Mouse (Mus musculus): ENCODE data around the gene Tnrc18.

The Tnrc18 gene

GRCm38 (mm10) chr5:142728301-142728700 is 89.2 kb downstream of the Tnrc18 start:
- in situ Hi-C loops (cut with MseI, MboI): no loop called here

GRCm38 (mm10) chr5:142726748-142727147 is 90.7 kb downstream of the Tnrc18 start:
- in situ Hi-C loops (cut with MseI, MboI): no loop called here

GRCm38 (mm10) chr5:142724265-142724664 is 93.2 kb downstream of the Tnrc18 start:
- in situ Hi-C loops (cut with MseI, MboI): no loop called here

GRCm38 (mm10) chr5:142723520-142724133 is 93.8 kb downstream of the Tnrc18 start:
- in situ Hi-C loops (cut with MseI, MboI): no loop called here

- in situ Hi-C loops (cut with MseI, MboI): loop anchor here in 1 of 2 experiments (10.0 kb wide), 1 partner anchor 165 kb away; the partner anchor contains the start of gene Radil
Observed at GRCm38 (mm10) chr5:142719897-142720296, 97.6 kb downstream of the Tnrc18 start.

- in situ Hi-C loops (cut with MseI, MboI): loop anchor here in 1 of 2 experiments (10.0 kb wide), 1 partner anchor 164 kb away; the partner anchor contains the start of gene Radil
Observed at GRCm38 (mm10) chr5:142718486-142718885, 99.0 kb downstream of the Tnrc18 start.

- in situ Hi-C loops (cut with MseI, MboI): loop anchor here in 1 of 2 experiments (10.0 kb wide), 1 partner anchor 163 kb away; the partner anchor contains the start of gene Radil
Observed at GRCm38 (mm10) chr5:142718037-142718436, 99.4 kb downstream of the Tnrc18 start.

GRCm38 (mm10) chr5:142716056-142716455 is 101.4 kb downstream of the Tnrc18 start:
- in situ Hi-C loops (cut with MseI, MboI): loop anchor here in 1 of 2 experiments (10.0 kb wide), 1 partner anchor 161 kb away; the partner anchor contains the start of gene Radil

- in situ Hi-C loops (cut with MseI, MboI): loop anchor here in 1 of 2 experiments (10.0 kb wide), 1 partner anchor 160 kb away; the partner anchor contains the start of gene Radil
Observed at GRCm38 (mm10) chr5:142715059-142715458, 102.4 kb downstream of the Tnrc18 start.

GRCm38 (mm10) chr5:142713966-142714365 is 103.5 kb downstream of the Tnrc18 start:
- in situ Hi-C loops (cut with MseI, MboI): loop anchor here in 1 of 2 experiments (10.0 kb wide), 1 partner anchor 159 kb away; the partner anchor contains the start of gene Radil

- in situ Hi-C loops (cut with MseI, MboI): loop anchor here in 1 of 2 experiments (10.0 kb wide), 1 partner anchor 158 kb away; the partner anchor contains the start of gene Radil
Observed at GRCm38 (mm10) chr5:142712373-142712772, 105.1 kb downstream of the Tnrc18 start.

GRCm38 (mm10) chr5:142709436-142709835 is 108.0 kb downstream of the Tnrc18 start:
- in situ Hi-C loops (cut with MseI, MboI): no loop called here

GRCm38 (mm10) chr5:142707709-142708108 is 109.8 kb downstream of the Tnrc18 start:
- in situ Hi-C loops (cut with MseI, MboI): no loop called here

- in situ Hi-C loops (cut with MseI, MboI): no loop called here
Observed at GRCm38 (mm10) chr5:142703569-142703968, 113.9 kb downstream of the Tnrc18 start.

GRCm38 (mm10) chr5:142702511-142703138 is 114.8 kb downstream of the Tnrc18 start:
- in situ Hi-C loops (cut with MseI, MboI): no loop called here

- in situ Hi-C loops (cut with MseI, MboI): no loop called here
Observed at GRCm38 (mm10) chr5:142701651-142702510, 115.6 kb downstream of the Tnrc18 start.

- in situ Hi-C loops (cut with MseI, MboI): no loop called here
Observed at GRCm38 (mm10) chr5:142700842-142701589, 116.4 kb downstream of the Tnrc18 start.

- in situ Hi-C loops (cut with MseI, MboI): no loop called here
Observed at GRCm38 (mm10) chr5:142697742-142698141, 119.7 kb downstream of the Tnrc18 start.

- in situ Hi-C loops (cut with MseI, MboI): no loop called here
Observed at GRCm38 (mm10) chr5:142696865-142697264, 120.6 kb downstream of the Tnrc18 start.

GRCm38 (mm10) chr5:142696258-142696657 is 121.2 kb downstream of the Tnrc18 start:
- in situ Hi-C loops (cut with MseI, MboI): no loop called here

All from mouse trophoblast stem cell (cell line).